Mouse (Mus musculus): ENCODE results near the gene Gm20838.
"Not testable (repeated sequence)": the region's sequence is repeated elsewhere in the genome, so short reads cannot be mapped to it uniquely, and the experiment has no call there.

Gene Gm20838

GRCm38 (mm10) chrY:33543064-33543463 is at the start of gene Gm20838:
Gene Gm20838 (minus strand): TSS chrY:33543164.
- not testable (repeated sequence) for DNase-seq

All from kidney, postnatal 36 days (tissue).